Mouse (Mus musculus) liver, embryonic 15.5 days (tissue): ENCODE results near the gene Rabepk. TPM values are rescaled to one million over a fixed set of nuclear protein-coding genes. Genes with fewer than 3 reads are reported as not detected.

Source experiments
- ATAC-seq: fragments of 200-750 bp; cut with Nextera tagmentation; 2 replicates; pipeline ENCODE4 v1.8.0; 2017; ENCODE audit warnings: moderate number of reproducible peaks, mild to moderate bottlenecking, moderate library complexity; ENCODE audit not compliant: insufficient read depth
- H3K27ac ChIP-seq: fragments of 300-500 bp; sonication (generic); replicated peaks from 2 replicates; pipeline ENCODE4 v1.5.1; 2015; ENCODE audit warnings: mild to moderate bottlenecking, inconsistent platforms
- H3K27me3 ChIP-seq: fragments of 300-500 bp; sonication (generic); 2 replicates; pipeline ENCODE4 v1.6.1; 2015; ENCODE audit warnings: mild to moderate bottlenecking, inconsistent platforms
- H3K36me3 ChIP-seq: fragments of 300-500 bp; sonication (generic); replicated peaks from 2 replicates; pipeline ENCODE4 v1.6.1; 2015; ENCODE audit warnings: moderate library complexity, mild to moderate bottlenecking, inconsistent platforms
- H3K4me1 ChIP-seq: fragments of 300-500 bp; sonication (generic); replicated peaks from 2 replicates; pipeline ENCODE4 v1.6.1; 2015; ENCODE audit warnings: inconsistent platforms
- H3K4me2 ChIP-seq: fragments of 300-500 bp; sonication (generic); 2 replicates; pipeline ENCODE4 v1.6.1; 2015; ENCODE audit warnings: moderate library complexity, mild to moderate bottlenecking, inconsistent platforms
- H3K4me3 ChIP-seq: fragments of 300-500 bp; sonication (generic); replicated peaks from 2 replicates; pipeline ENCODE4 v1.5.1; 2015; ENCODE audit warnings: mild to moderate bottlenecking, inconsistent platforms
- H3K9ac ChIP-seq: fragments of 300-500 bp; sonication (generic); 2 replicates; pipeline ENCODE4 v1.6.1; 2015; ENCODE audit warnings: moderate library complexity, mild to moderate bottlenecking, inconsistent platforms
- H3K9me3 ChIP-seq: fragments of 300-500 bp; sonication (generic); replicated peaks from 2 replicates; pipeline ENCODE4 v1.6.1; 2016; ENCODE audit warnings: inconsistent platforms
- WGBS: fragments of 180-500 bp; shearing (Covaris S2); methylation state at CpG from one replicate; pipeline ENCODE4 v1.1.7; 2015; ENCODE audit warnings: mixed read lengths; ENCODE audit not compliant: insufficient replicate concordance; 5-methylcytosine and 5-hydroxymethylcytosine counted together
- polyA plus RNA-seq: library from polyadenylated mRNA; unstranded; fragments of >200 nt; fragmentation: Nextera tagmentation; extraction: Ambion mirVana; gene quantifications from 2 replicates; pipeline ENCODE4 v1.2.1, GENCODE M21; 2015

Gene Rabepk
- polyA plus RNA-seq, 1 experiment from 2014 or later: 22.3 TPM

- whole genome bisulfite sequencing: 38% methylated on average over 14 of the region's 14 CpGs
- H3K4me3 ChIP-seq: peak overlapping the region; percentile 28
- peaks cover 37% of the 10 kb centered on the region for H3K4me1 ChIP-seq
- ATAC-seq: peak; percentile 98
- peak overlapping the region; percentile 60 for H3K4me2 ChIP-seq
- peaks cover 71% of the 10 kb centered on the region for H3K36me3 ChIP-seq
- H3K27me3 ChIP-seq: no peaks in the 10 kb centered on the region
- H3K9me3 ChIP-seq: no peaks in the 10 kb centered on the region
- peak overlapping the region; percentile 51 for H3K9ac ChIP-seq
- H3K27ac ChIP-seq: peak overlapping the region; percentile 95
Measured at GRCm38 (mm10) chr2:34783064-34784020, 16.4 kb downstream of the Rabepk start.

- H3K4me3 ChIP-seq: no peak overlapping the region; the same call in 1 of the 2 replicates
- WGBS: 52% methylated on average over 1 of the region's 1 CpGs
- H3K36me3 ChIP-seq: peaks cover 94% of the 10 kb centered on the region
- H3K4me2 ChIP-seq: peak overlapping the region; percentile 77; the same call in 1 of the 2 replicates
- no peak for ATAC-seq
- no peak overlapping the region for H3K9ac ChIP-seq
- no peak overlapping the region for H3K27ac ChIP-seq
- peaks cover 65% of the 10 kb centered on the region for H3K4me1 ChIP-seq
- H3K27me3 ChIP-seq: no peaks in the 10 kb centered on the region
- H3K9me3 ChIP-seq: no peaks in the 10 kb centered on the region
Measured at GRCm38 (mm10) chr2:34777237-34777868, 22.4 kb downstream of the Rabepk start.

GRCm38 (mm10) chr2:34774493-34774892 lies 25.2 kb downstream of the Rabepk start:
- Histone ChIP-seq H3K27me3 (no peaks in the 10 kb centered on the region), H3K9me3 (no peaks in the 10 kb centered on the region), H3K9ac (peak overlapping the region; percentile 93; the same call in 1 of the 2 replicates), H3K36me3 (peaks cover 69% of the 10 kb centered on the region), H3K4me1 (peaks cover 60% of the 10 kb centered on the region), H3K4me2 (peak overlapping the region; percentile 77), H3K4me3 (peak overlapping the region; percentile 90), H3K27ac (no peak overlapping the region)
- no peak for ATAC-seq
- 72% methylated on average over 6 of the region's 6 CpGs for WGBS

GRCm38 (mm10) chr2:34773673-34774072 lies 26.0 kb downstream of the Rabepk start:
- H3K9ac ChIP-seq: peak overlapping the region; percentile 93
- H3K4me3 ChIP-seq: peak overlapping the region; percentile 90
- no peak for ATAC-seq
- H3K4me2 ChIP-seq: peak overlapping the region; percentile 77
- H3K9me3 ChIP-seq: no peaks in the 10 kb centered on the region
- peaks cover 61% of the 10 kb centered on the region for H3K36me3 ChIP-seq
- H3K4me1 ChIP-seq: peaks cover 60% of the 10 kb centered on the region
- 84% methylated on average over 4 of the region's 4 CpGs for WGBS
- H3K27me3 ChIP-seq: no peaks in the 10 kb centered on the region
- peak overlapping the region; percentile 6; the same call in 1 of the 2 replicates for H3K27ac ChIP-seq

GRCm38 (mm10) chr2:34772252-34773235 lies 27.2 kb downstream of the Rabepk start:
- WGBS: 2% methylated on average over 50 of the region's 50 CpGs
- H3K27ac ChIP-seq: peak overlapping the region; percentile 94
- peaks cover 49% of the 10 kb centered on the region for H3K36me3 ChIP-seq
- H3K4me3 ChIP-seq: peak overlapping the region; percentile 90
- H3K4me2 ChIP-seq: peak overlapping the region; percentile 77
- H3K9me3 ChIP-seq: no peaks in the 10 kb centered on the region
- peak overlapping the region; percentile 93 for H3K9ac ChIP-seq
- peaks cover 55% of the 10 kb centered on the region for H3K4me1 ChIP-seq
- ATAC-seq: peak; percentile 28
- no peaks in the 10 kb centered on the region for H3K27me3 ChIP-seq

- peak within 1 kb of the TSS; percentile 90 for H3K4me3 ChIP-seq
- H3K4me1 ChIP-seq: peaks cover 45% of the 10 kb centered on the region
- peaks cover 40% of the 10 kb centered on the region for H3K36me3 ChIP-seq
- H3K4me2 ChIP-seq: peak within 1 kb of the TSS; percentile 77
- peak within 1 kb of the TSS; percentile 94 for H3K27ac ChIP-seq
- H3K9ac ChIP-seq: peak within 1 kb of the TSS; percentile 93
- ATAC-seq: peak; percentile 97
- H3K27me3 ChIP-seq: no peaks in the 10 kb centered on the region
- H3K9me3 ChIP-seq: no peaks in the 10 kb centered on the region
- under 1% methylated on average over 60 of the region's 60 CpGs for WGBS
Measured at GRCm38 (mm10) chr2:34771368-34772226, 28.1 kb downstream of the Rabepk start, which contains the start of gene Hspa5. Gene Hspa5, plus strand, starts transcription at chr2:34771970.

GRCm38 (mm10) chr2:34770951-34771350 lies 28.8 kb downstream of the Rabepk start:
- Histone ChIP-seq H3K27me3 (no peaks in the 10 kb centered on the region), H3K9ac (peak overlapping the region; percentile 85), H3K36me3 (peaks cover 33% of the 10 kb centered on the region), H3K4me1 (peaks cover 39% of the 10 kb centered on the region), H3K9me3 (no peaks in the 10 kb centered on the region), H3K4me3 (peak overlapping the region; percentile 90), H3K27ac (peak overlapping the region; percentile 86), H3K4me2 (peak overlapping the region; percentile 69)
- 0% methylated on average over 6 of the region's 6 CpGs for WGBS
- no peak for ATAC-seq

GRCm38 (mm10) chr2:34770049-34770448 lies 29.7 kb downstream of the Rabepk start:
- Histone ChIP-seq H3K27me3 (no peaks in the 10 kb centered on the region), H3K4me2 (peak overlapping the region; percentile 69), H3K4me3 (peak overlapping the region; percentile 90), H3K27ac (peak overlapping the region; percentile 21; the same call in 1 of the 2 replicates), H3K9me3 (no peaks in the 10 kb centered on the region), H3K9ac (peak overlapping the region; percentile 85; the same call in 1 of the 2 replicates), H3K36me3 (peaks cover 24% of the 10 kb centered on the region), H3K4me1 (peaks cover 31% of the 10 kb centered on the region)
- ATAC-seq: no peak
- 73% methylated on average over 2 of the region's 2 CpGs for WGBS

- H3K9ac ChIP-seq: no peak overlapping the region
- no peak overlapping the region for H3K27ac ChIP-seq
- H3K27me3 ChIP-seq: no peaks in the 10 kb centered on the region
- H3K4me2 ChIP-seq: no peak overlapping the region
- no peak for ATAC-seq
- H3K36me3 ChIP-seq: no peaks in the 10 kb centered on the region; the same call in 1 of the 2 replicates
- no peaks in the 10 kb centered on the region for H3K9me3 ChIP-seq
- H3K4me1 ChIP-seq: peaks cover 30% of the 10 kb centered on the region
- whole genome bisulfite sequencing: 70% methylated on average over 12 of the region's 12 CpGs
- no peak overlapping the region for H3K4me3 ChIP-seq
Measured at GRCm38 (mm10) chr2:34764801-34765200, 34.9 kb downstream of the Rabepk start.
